Mouse (Mus musculus): Measurements from ENCODE around the gene Gm3618. TPM values are rescaled to one million over a fixed set of nuclear protein-coding genes. Genes with fewer than 3 reads are reported as not detected.
A peak's percentile ranks its signal among the peaks of the same experiment; 100 is the strongest.
"Not testable (repeated sequence)": the region's sequence is repeated elsewhere in the genome, so short reads cannot be mapped to it uniquely, and the experiment has no call there.

The Gm3618 gene
- polyA plus RNA-seq (2011; ENCODE audit: insufficient read depth, insufficient read length, low read depth, missing spikeins): not detected in 2 replicates

DNA sequence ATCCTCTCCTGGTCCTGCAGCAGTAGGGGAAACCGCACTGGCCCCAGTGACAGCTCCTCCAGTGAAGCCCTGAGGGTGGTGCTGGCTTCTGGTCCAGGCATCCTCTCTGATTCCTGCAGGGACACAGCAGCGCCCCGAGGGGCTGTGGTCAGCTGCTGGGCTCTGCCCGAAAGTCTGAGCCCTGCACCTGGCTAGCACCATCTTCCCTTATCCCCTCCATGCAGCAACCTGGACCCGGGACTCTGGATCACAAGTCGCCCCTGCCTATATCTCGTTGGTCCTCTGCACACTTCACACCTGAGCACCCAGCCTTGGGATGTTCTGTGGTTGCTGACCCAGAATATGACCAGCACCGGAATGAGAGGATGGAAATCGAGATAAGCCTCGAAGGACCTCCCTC lies at the start of gene Gm3618:
Gm3618 (minus strand) TSS at position 101 of the 400 bp plus-strand sequence.
- H3K27ac ChIP-seq (ENCODE audit: insufficient read depth, low read length); H3K9ac ChIP-seq (ENCODE audit: low read depth, poor library complexity, severe bottlenecking); H3K4me3 ChIP-seq (ENCODE audit: low read depth, low read length); H3K9me3 ChIP-seq (replicated peaks; ENCODE audit: control insufficient read depth, insufficient read depth, low read length, poor library complexity, severe bottlenecking); H3K36me3 ChIP-seq (ENCODE audit: control insufficient read depth, insufficient read depth, low read length, poor library complexity, severe bottlenecking); H3K27me3 ChIP-seq (ENCODE audit: control insufficient read depth, insufficient read depth, low read length, poor library complexity, severe bottlenecking); H3K4me1 ChIP-seq (ENCODE audit: control insufficient read depth, insufficient read depth, low read length): not testable (repeated sequence)

DNA sequence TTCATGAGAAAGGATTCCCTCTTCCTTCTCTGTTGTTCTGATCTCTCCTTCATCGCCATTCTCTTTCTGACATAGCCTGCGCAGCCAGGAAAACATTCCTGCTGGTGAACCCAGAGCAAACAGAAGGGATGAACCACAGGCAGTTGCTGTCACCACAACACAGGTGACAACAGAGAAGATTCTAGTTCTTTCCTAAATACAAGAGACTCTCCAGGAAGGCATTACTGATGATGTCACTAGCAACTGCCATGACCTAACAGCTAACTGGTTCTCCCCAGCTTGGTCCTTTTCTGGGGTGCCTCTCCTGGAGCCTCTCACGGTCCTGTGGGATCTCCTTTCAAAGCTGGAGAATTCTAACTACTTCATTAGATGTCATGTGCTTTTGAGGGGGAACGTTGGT lies 46.7 kb upstream of the Gm3618 start, which contains the start of gene Gm16440:
Gm16440 (minus strand) TSS at position 101 of the 400 bp plus-strand sequence.
- not testable (repeated sequence) for H3K27ac ChIP-seq (ENCODE audit: insufficient read depth, low read length); H3K4me3 ChIP-seq (ENCODE audit: low read depth, low read length); H3K27me3 ChIP-seq (ENCODE audit: control insufficient read depth, insufficient read depth, low read length, poor library complexity, severe bottlenecking); H3K4me1 ChIP-seq (ENCODE audit: control insufficient read depth, insufficient read depth, low read length); H3K9me3 ChIP-seq (replicated peaks; ENCODE audit: control insufficient read depth, insufficient read depth, low read length, poor library complexity, severe bottlenecking); H3K36me3 ChIP-seq (ENCODE audit: control insufficient read depth, insufficient read depth, low read length, poor library complexity, severe bottlenecking); H3K9ac ChIP-seq (ENCODE audit: low read depth, poor library complexity, severe bottlenecking)

DNA sequence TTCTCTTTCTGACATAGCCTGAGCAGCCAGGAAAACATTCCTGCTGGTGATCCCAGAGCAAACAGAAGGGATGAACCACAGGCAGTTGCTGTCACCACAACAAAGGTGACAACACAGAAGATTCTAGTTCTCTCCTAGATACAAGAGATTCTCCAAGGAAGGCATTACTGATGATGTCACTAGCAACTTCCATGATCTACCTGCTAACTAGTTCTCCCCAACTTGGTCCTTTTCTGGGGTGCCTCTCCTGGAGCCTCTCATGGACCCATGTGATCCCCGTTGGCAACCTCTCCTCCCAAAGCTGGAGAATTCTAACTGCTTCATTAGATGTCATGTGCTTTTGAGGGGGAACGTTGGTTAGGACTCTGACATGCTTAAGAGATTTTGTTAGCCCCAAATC lies 38.7 kb downstream of the Gm3618 start, which contains the start of gene Gm21103:
Gm21103 (minus strand) TSS at position 101 of the 400 bp plus-strand sequence.
- H3K36me3 ChIP-seq (ENCODE audit: control insufficient read depth, insufficient read depth, low read length, poor library complexity, severe bottlenecking); H3K9me3 ChIP-seq (replicated peaks; ENCODE audit: control insufficient read depth, insufficient read depth, low read length, poor library complexity, severe bottlenecking); H3K4me3 ChIP-seq (ENCODE audit: low read depth, low read length); H3K27ac ChIP-seq (ENCODE audit: insufficient read depth, low read length); H3K27me3 ChIP-seq (ENCODE audit: control insufficient read depth, insufficient read depth, low read length, poor library complexity, severe bottlenecking); H3K4me1 ChIP-seq (ENCODE audit: control insufficient read depth, insufficient read depth, low read length); H3K9ac ChIP-seq (ENCODE audit: low read depth, poor library complexity, severe bottlenecking): not testable (repeated sequence)

DNA sequence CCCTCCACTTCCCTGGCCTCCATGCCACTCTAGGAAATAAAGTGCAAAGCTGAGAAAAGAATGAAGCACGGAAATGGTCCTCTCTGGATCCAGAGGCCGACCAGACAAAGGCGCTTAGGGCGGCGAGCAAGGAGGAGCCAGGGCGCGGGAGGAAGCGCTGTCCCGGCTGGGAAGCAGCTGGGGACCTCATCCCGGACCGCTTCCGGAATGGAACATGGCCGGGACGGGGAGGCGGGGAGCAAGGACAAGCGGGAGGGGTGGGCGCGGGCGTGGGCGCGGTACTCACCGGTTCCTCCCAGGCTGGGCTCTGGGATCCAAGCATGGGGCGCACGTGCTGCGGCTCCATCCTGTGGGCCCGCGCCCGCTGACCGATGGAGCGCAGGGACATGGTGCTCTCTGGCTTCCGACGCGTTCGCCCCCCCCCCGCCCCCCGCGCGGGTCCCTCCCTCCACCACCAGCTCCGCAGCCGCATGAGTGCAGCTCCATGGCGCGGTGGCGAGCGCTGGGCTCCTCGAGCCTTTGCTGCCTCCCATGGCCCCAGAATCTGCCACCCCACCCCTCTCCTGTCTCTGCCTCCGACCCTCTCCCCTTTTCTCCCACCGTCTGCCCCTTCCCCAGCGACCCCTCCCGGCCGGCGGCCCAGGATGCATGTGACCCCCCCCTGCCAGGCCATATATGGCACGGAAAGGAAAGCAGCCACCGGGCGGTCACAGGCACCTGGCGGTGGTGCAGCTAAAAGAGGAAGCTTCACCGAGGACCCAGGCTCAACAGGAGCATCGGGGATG lies 56.4 kb downstream of the Gm3618 start, which contains the start of gene Gm3411:
Gm3411 (minus strand) TSS at position 320 of the 785 bp plus-strand sequence.
- Histone ChIP-seq H3K4me3 (ENCODE audit: low read depth, low read length) (peak within 1 kb of the TSS; percentile 40), H3K9ac (ENCODE audit: low read depth, poor library complexity, severe bottlenecking) (0 out of 2 replicates have a peak within 1 kb of the TSS, but pooled peaks have one; percentile 51)
- not testable (repeated sequence) for H3K27me3 ChIP-seq (ENCODE audit: control insufficient read depth, insufficient read depth, low read length, poor library complexity, severe bottlenecking); H3K9me3 ChIP-seq (replicated peaks; ENCODE audit: control insufficient read depth, insufficient read depth, low read length, poor library complexity, severe bottlenecking); H3K36me3 ChIP-seq (ENCODE audit: control insufficient read depth, insufficient read depth, low read length, poor library complexity, severe bottlenecking); H3K27ac ChIP-seq (ENCODE audit: insufficient read depth, low read length); H3K4me1 ChIP-seq (ENCODE audit: control insufficient read depth, insufficient read depth, low read length)

Other genes with a start within 250 kb of the Gm3618 start
- 0.90 and 2.8 TPM in 2 replicates for gene Gm8206, start 249.7 kb downstream of the Gm3618 start, polyA plus RNA-seq (2011; ENCODE audit: insufficient read depth, insufficient read length, low read depth, missing spikeins)
- 1.0 and 1.4 TPM in 2 replicates for gene Gm3468, start 235.0 kb downstream of the Gm3618 start, polyA plus RNA-seq (2011; ENCODE audit: insufficient read depth, insufficient read length, low read depth, missing spikeins)
- gene Gm3476, start 217.9 kb downstream of the Gm3618 start, polyA plus RNA-seq (2011; ENCODE audit: insufficient read depth, insufficient read length, low read depth, missing spikeins): not detected in 2 replicates
- gene Gm21560, start 124.4 kb downstream of the Gm3618 start, polyA plus RNA-seq (2011; ENCODE audit: insufficient read depth, insufficient read length, low read depth, missing spikeins): not detected in 2 replicates
- 0.64 and 1.7 TPM in 2 replicates for gene Gm3411, start 56.4 kb downstream of the Gm3618 start, polyA plus RNA-seq (2011; ENCODE audit: insufficient read depth, insufficient read length, low read depth, missing spikeins)
- gene Gm21103, start 38.8 kb downstream of the Gm3618 start, polyA plus RNA-seq (2011; ENCODE audit: insufficient read depth, insufficient read length, low read depth, missing spikeins): not detected in 2 replicates
- gene Gm16440, start 46.6 kb upstream of the Gm3618 start, polyA plus RNA-seq (2011; ENCODE audit: insufficient read depth, insufficient read length, low read depth, missing spikeins): not detected in 2 replicates
- gene Gm3591, start 68.8 kb upstream of the Gm3618 start, polyA plus RNA-seq (2011; ENCODE audit: insufficient read depth, insufficient read length, low read depth, missing spikeins): 0.40 TPM in 1 of 2 replicates, not detected in the other
- gene Gm3594, start 100.9 kb upstream of the Gm3618 start, polyA plus RNA-seq (2011; ENCODE audit: insufficient read depth, insufficient read length, low read depth, missing spikeins): not detected in 2 replicates
- gene Gm8356, start 193.6 kb upstream of the Gm3618 start, polyA plus RNA-seq (2011; ENCODE audit: insufficient read depth, insufficient read length, low read depth, missing spikeins): not detected in 2 replicates
- gene Gm3629, start 246.9 kb upstream of the Gm3618 start, polyA plus RNA-seq (2011; ENCODE audit: insufficient read depth, insufficient read length, low read depth, missing spikeins): not detected in 2 replicates